Mouse (Mus musculus): ENCODE measurements around the gene Tcfl5.
A peak's percentile ranks its signal among the peaks of the same experiment; 100 is the strongest.

The Tcfl5 gene

GRCm38 (mm10) chr2:180598157-180598705 lies 44.3 kb downstream of the Tcfl5 start:
- DNase-seq (ENCODE audit: inconsistent ontology term): peak; percentile 79

- DNase-seq (ENCODE audit: inconsistent ontology term): no peak
Measured at GRCm38 (mm10) chr2:180597490-180597889, 45.0 kb downstream of the Tcfl5 start, which contains the start of gene Col9a3. Col9a3 (plus strand) TSS chr2:180597790.

GRCm38 (mm10) chr2:180589123-180589831 lies 53.2 kb downstream of the Tcfl5 start, which contains the start of gene Ogfr:
Ogfr (plus strand) TSS chr2:180589245.
- DNase-seq (ENCODE audit: inconsistent ontology term): peak; percentile 92

- DNase-seq (ENCODE audit: inconsistent ontology term): no peak
Measured at GRCm38 (mm10) chr2:180588736-180589122, 53.8 kb downstream of the Tcfl5 start.

- DNase-seq (ENCODE audit: inconsistent ontology term): no peak
Measured at GRCm38 (mm10) chr2:180583154-180583507, 59.4 kb downstream of the Tcfl5 start.

- peak; percentile 93 for DNase-seq (ENCODE audit: inconsistent ontology term)
Measured at GRCm38 (mm10) chr2:180582481-180583153, 59.9 kb downstream of the Tcfl5 start.

GRCm38 (mm10) chr2:180581002-180581401 lies 61.5 kb downstream of the Tcfl5 start, which contains the start of gene Mrgbp:
Mrgbp (plus strand) TSS chr2:180581304.
- peak; percentile 75 for DNase-seq (ENCODE audit: inconsistent ontology term)

GRCm38 (mm10) chr2:180578686-180579085 lies 63.8 kb downstream of the Tcfl5 start:
- DNase-seq (ENCODE audit: inconsistent ontology term): peak; percentile 66

GRCm38 (mm10) chr2:180576482-180576881 lies 66.0 kb downstream of the Tcfl5 start:
- DNase-seq (ENCODE audit: inconsistent ontology term): no peak
